Mouse (Mus musculus) testis, postnatal 10 days (tissue): ENCODE results near the gene Gm11563.
"Not testable (repeated sequence)": the region's sequence is repeated elsewhere in the genome, so short reads cannot be mapped to it uniquely, and the experiment has no call there.

Source experiments
- DNase-seq: peaks from one replicate; pipeline ENCODE4 v3.0.0; 2021; ENCODE audit warnings: low spot score

Gene Gm11563

DNA sequence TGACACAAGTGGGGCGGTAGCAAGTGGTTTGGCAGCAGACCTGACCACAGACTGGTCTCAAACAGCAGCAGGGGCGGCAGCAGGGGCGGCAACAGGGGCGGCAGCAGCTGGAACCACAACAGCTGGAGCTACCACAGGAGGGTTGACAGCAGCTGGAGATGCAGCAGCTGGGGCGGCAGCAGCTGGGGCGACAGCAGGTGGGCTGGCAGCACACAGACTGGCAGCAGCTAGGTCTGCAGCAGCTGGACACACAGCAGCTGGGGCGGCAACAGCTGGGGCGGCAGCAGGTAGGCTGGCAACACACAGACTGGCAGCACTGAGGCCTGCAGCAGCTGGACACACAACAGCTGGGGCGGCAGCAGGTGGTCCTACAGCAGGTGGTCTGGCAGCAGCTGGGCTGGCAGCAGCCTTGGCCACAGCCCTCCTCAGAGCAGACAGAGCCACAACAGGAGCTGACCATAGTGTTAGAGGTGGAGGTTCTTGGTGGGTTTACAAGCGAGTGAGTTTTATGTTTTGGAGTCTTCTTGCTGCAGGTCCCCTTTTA, at the start of gene Gm11563:
Gene Gm11563 (minus strand): TSS at position 494 of the 544 bp plus-strand sequence.
- not testable (repeated sequence) for DNase-seq

DNA sequence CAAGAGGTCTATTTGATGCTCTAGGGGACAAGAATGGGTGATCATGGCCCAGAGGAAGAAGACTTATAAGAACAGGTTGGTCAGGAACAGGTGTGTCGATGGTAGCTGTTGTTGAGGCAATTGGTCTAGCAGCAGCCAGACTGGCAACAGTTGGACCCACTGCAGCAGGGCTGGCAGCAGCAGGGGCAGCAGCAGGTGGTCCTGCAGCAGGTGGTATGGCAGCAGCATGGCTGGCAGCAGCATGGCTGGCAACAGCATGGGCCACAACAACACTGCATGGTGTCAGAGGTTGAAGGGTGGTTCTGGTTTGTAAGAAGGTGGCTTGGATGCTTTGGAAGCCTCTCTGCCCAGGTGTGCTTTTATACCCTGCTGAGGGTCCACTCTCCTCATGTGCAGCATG, 31.7 kb upstream of the Gm11563 start, which contains the start of gene Gm14190:
Gene Gm14190 (minus strand): TSS at position 278 of the 400 bp plus-strand sequence.
- DNase-seq, result no peak

- DNase-seq, result not testable (repeated sequence)
Observed at GRCm38 (mm10) chr11:99685235-99685634, 26.5 kb upstream of the Gm11563 start.

DNA sequence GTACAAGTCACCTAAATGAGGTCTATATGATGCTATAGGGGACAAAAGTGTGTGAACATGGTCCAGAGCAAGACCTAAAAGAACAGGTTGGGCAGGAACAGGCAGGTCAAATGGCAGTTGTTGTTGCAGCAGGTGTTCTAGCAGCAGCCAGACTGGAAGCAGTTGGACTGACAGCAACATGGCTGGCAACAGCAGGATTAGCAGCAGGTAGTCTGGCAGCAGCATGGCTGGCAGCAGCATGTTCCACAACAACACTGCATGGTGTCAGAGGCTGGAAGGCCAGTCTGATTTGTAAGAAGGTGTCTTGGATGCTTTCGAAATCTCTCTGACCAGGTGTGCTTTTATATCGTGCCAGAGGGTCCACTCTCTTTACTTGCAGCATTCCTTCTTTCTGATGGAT, 24.7 kb upstream of the Gm11563 start:
- no peak for DNase-seq

GRCm38 (mm10) chr11:99665860-99666259, 7.1 kb upstream of the Gm11563 start, which contains the start of gene Krtap4-6:
Krtap4-6 (minus strand) TSS chr11:99665960.
- no peak for DNase-seq

DNA sequence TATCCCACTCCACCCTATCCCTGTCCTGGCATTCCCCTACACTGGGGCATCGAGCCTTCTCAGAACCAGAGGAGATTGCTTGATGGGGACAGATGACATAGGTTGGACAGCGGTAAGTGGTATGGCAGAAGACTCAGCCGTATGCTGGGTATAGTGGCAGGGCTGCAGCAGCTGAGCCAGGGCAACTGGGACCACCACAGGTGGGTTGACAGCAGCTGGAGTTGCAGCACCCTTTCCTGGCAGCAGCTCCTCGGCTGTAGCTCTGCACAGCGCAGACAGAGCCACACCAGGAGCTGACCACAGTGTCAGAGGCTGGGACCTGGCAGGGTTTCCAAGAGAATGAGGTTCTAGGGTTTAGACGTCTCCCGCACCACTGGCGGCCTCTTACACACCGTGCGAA, 4.0 kb upstream of the Gm11563 start:
- DNase-seq, result no peak

DNA sequence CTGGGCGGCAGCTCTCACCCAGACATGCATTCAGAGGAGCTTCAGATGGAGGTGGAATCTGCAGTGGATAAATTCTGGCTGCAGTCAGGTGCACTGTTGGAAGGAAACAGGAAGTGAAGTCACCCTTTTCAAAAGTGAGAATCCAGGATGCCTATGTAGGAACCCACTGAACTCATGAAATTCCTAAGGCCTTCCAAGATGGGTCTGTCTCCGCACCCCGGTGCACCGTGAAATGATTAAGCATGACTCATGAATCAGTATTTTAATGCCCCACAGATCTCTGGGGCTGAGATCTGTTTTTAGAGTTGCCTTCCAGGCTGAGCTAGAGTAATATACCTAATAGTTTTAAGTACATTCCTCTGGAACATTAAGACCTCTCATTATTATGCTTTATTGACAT, 496 bp upstream of the Gm11563 start:
- DNase-seq, result no peak

DNA sequence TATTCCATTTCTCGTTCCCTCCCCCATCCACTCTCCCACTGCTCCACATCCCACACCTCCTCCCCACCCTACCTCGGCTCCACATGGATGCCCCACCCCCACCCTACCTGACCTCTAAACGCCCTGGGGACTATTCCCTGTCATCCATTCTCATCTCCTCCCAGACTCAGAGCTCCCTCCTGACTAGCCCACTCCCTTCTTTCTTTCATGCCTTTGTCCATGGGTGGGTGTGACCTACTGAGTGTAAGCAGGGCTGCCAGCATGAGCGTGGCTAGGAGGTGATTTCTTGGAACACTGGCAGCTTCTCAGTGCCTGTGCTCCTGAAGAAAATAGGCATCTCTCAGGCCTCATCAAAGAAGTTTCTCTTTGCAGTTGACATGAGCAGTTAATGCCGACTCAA, 1.7 kb downstream of the Gm11563 start:
- DNase-seq, result no peak

DNA sequence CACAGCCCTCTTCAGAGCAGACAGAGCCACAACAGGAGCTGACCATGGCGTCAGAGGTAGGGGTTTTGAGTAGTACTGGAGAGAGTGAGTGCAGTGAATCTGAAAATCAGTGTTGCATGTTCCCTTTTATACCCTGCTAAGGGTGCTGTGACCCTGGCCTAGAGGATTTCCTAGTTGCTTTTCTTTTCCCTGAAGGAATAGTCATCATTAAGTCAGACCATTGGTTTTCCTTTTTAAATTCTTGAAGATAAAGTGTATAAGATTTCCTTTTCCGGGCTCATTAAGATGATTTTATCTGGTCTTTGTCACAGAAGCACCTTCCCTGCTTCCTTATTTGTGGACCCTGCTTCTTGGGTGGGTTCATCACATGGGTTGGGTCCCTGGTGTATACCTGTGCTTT, 8.6 kb downstream of the Gm11563 start, which contains the start of gene Gm11555:
Gene Gm11555 (minus strand): TSS at position 101 of the 400 bp plus-strand sequence.
- no peak for DNase-seq

DNA sequence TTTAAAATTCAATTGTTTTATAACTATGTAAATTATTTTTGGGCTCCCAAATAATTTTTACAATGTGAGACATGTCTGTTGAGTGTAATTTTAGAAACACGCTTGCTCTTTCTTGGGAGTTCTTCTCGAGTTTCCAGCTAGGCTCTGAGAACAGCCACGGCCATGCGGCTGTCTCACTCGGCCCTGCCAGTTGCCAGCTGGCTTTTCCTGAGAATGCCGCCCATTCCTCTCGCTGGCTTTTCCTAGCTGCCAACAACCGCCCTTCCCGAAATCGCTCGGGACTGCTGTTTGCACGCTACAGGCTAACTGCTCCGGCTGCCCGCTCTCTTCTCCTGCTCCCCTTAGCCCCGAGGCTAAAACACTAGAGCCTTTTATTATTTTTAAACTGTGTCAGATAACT, 12.3 kb downstream of the Gm11563 start:
- no peak for DNase-seq

- no peak for DNase-seq
Observed at GRCm38 (mm10) chr11:99644351-99644750, 14.4 kb downstream of the Gm11563 start.

GRCm38 (mm10) chr11:99643635-99644139, 15.1 kb downstream of the Gm11563 start, which contains the start of gene Krtap4-7:
Krtap4-7 (minus strand) TSS chr11:99644089.
- not testable (repeated sequence) for DNase-seq

DNA sequence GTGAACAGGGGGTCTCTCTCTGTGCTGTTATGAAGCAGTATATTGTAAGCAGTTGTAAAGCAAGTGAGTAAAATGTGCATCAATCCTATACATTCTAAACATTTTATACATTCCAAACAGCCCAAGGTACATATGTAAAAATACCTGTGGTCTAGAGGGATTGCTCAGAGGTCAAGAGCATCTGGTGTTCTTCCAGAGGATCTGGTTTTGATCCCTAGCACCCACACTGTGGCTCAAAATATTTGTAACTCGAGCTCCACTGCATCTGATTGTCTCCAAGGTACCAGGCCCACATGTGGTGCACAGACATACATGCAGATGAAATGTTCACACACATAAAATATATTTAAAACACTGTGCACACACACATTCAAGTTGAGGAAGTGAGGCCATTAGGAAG, 17.8 kb downstream of the Gm11563 start:
- no peak for DNase-seq

GRCm38 (mm10) chr11:99637086-99637485, 21.7 kb downstream of the Gm11563 start:
- DNase-seq, result no peak

DNA sequence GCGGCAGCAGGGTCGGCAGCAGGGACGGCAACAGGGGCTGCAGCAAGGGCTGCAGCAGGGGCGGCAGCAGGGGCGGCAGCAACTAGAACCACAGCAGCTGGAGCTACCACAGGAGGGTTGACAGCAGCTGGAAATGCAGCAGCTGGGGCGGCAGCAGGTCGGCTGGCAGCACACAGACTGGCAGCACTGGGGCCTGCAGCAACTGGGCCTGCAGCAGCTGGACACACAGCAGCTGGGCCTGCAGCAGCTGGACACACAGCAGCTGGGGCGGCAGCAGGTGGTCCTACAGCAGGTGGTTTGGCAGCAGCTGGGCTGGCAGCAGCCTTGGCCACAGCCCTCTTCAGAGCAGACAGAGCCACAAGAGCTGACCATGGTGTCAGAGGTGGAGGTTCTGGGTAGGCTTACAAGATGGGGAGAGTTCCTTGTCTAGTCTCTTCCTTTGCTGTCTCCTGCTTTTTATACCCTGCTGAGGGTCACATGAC, 24.1 kb downstream of the Gm11563 start, which contains the start of gene Krtap4-2:
Gene Krtap4-2 (minus strand): TSS at position 432 of the 482 bp plus-strand sequence.
- no peak for DNase-seq

DNA sequence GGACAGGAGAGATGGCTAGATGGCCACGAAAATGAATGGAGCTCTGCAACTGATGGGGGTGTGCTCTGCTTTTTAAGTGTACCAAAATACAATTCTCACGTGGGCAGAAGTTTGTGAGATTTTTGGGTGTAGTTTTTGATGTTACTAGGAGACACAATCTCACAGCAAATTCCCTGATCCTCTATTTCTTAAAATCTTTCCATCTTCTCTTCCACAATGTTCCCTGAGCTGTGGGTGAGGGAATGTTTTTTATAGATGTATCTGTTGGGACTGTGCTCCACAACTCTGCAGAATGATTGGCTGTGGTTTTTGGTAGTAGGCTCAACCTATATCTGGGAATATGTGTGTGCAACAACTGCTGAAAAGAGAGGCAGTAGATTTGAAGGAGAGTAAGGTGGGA, 25.5 kb downstream of the Gm11563 start:
- DNase-seq, result no peak

DNA sequence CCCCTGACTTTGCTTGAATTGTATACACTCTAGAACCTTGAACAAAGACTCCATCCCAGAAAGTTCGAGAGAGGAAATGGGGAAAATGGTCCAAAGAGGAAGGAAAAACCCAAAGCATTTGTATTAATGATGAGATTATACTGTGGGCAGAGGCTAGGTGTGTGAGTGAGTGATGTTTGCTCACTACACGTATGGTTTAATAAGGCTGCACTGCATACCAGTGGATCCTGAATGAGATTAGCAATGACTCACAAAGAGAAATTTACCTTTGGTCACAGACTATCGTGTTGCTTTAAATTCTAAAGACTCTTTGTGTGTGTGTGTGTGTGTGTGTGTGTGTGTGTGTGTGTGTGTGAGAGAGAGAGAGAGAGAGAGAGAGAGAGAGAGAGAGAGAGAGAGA, 27.9 kb downstream of the Gm11563 start:
- no peak for DNase-seq

DNA sequence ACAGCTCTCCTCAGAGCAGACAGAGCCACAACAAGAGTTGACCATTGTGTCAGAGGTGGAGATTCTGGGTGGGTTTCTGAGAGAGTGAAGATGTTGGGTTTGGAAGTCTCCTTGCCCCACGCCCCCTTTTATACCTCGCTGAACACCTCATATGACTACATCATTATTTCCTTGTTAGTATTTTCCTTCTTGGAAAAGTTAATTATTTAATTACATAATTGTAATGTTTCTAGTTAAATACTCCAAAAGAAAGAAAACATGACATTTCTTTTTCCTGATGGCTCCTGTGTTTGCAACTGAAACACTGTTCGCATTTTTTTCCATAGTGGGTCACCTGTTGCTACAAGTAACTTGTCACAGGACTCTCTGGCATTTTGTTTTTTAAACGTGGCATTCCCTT, 30.6 kb downstream of the Gm11563 start, which contains the start of gene Krtap4-1:
Gene Krtap4-1 (minus strand): TSS at position 101 of the 400 bp plus-strand sequence.
- DNase-seq, result no peak

DNA sequence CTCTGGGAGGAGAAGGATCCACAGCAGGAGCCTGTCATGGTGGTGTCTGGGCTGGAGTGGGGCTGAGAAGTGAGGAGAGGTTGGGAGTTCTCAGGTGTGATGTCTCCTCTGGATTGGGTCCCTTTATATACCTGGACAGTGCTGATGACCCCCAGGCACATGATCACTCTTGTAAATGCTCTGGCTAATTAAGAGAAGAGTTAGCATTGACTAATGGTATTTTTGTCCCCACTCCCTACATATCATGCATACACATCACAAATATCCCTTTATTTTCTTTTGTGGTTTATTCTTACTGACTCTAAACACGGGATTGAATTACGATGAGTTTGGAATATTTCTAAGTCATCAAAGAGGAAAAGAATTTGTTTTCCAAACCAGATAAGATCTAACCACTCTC, 38.4 kb downstream of the Gm11563 start, which contains the start of gene Gm11562:
Gene Gm11562 (minus strand): TSS at position 101 of the 400 bp plus-strand sequence.
- DNase-seq, result no peak

GRCm38 (mm10) chr11:99614796-99615363, 43.9 kb downstream of the Gm11563 start, which contains the start of gene Krtap2-4:
Krtap2-4 (minus strand) TSS chr11:99614846.
- DNase-seq, result no peak

GRCm38 (mm10) chr11:99610089-99610488, 48.7 kb downstream of the Gm11563 start, which contains the start of gene Gm11937:
Gm11937 (minus strand) TSS chr11:99610189.
- not testable (repeated sequence) for DNase-seq

GRCm38 (mm10) chr11:99609126-99609525, 49.6 kb downstream of the Gm11563 start:
- DNase-seq, result no peak
